Mouse (Mus musculus) midbrain, postnatal 0 days (tissue): ENCODE measurements at regions not wholly inside any gene's neighbourhood (a gene's known extent, or its start where the extent isn't known, plus 50 kb on each side); places are given as distances from the start of the nearest gene placed in this dataset.

Source experiments
- ATAC-seq: fragments of 200-750 bp; cut with Nextera tagmentation; 2 replicates; pipeline ENCODE4 v1.8.0; 2017; ENCODE audit warnings: moderate number of reproducible peaks, mild to moderate bottlenecking, moderate TSS enrichment, moderate library complexity; ENCODE audit not compliant: low FRiP score
- DNase-seq: peaks from one replicate; pipeline ENCODE4 v3.0.0-alpha.2; 2015; ENCODE audit warnings: low spot score
- H3K27ac ChIP-seq: fragments of 300-500 bp; sonication (generic); 2 replicates; pipeline ENCODE4 v1.5.1; 2014; ENCODE audit warnings: low read depth, mild to moderate bottlenecking, low read length, mixed read lengths
- H3K27me3 ChIP-seq: fragments of 300-500 bp; sonication (generic); 2 replicates; pipeline ENCODE4 v1.6.1; 2014; ENCODE audit warnings: low read length, control low read depth, mixed read lengths; ENCODE audit not compliant: insufficient read depth
- H3K36me3 ChIP-seq: fragments of 300-500 bp; sonication (generic); 2 replicates; pipeline ENCODE4 v1.6.1; 2014; ENCODE audit warnings: low read length, control low read depth, mixed read lengths; ENCODE audit not compliant: insufficient read depth
- H3K4me1 ChIP-seq: fragments of 300-500 bp; sonication (generic); 2 replicates; pipeline ENCODE4 v1.6.1; 2014; ENCODE audit warnings: mild to moderate bottlenecking, control low read depth, antibody characterized with exemption, low read length, mixed read lengths; ENCODE audit not compliant: insufficient read depth
- H3K4me2 ChIP-seq: fragments of 300-500 bp; sonication (generic); 2 replicates; pipeline ENCODE4 v1.6.1; 2014; ENCODE audit warnings: low read depth, mild to moderate bottlenecking, low read length, mixed read lengths; ENCODE audit not compliant: poor library complexity, severe bottlenecking
- H3K4me3 ChIP-seq: fragments of 300-500 bp; sonication (generic); 2 replicates; pipeline ENCODE4 v1.5.1; 2014; ENCODE audit warnings: low read depth, mild to moderate bottlenecking, low read length, moderate library complexity
- H3K9ac ChIP-seq: fragments of 300-500 bp; sonication (generic); replicated peaks from 2 replicates; pipeline ENCODE4 v1.6.1; 2014; ENCODE audit warnings: mild to moderate bottlenecking, low read length, moderate library complexity, mixed read lengths; ENCODE audit not compliant: poor library complexity, severe bottlenecking
- H3K9me3 ChIP-seq: fragments of 300-500 bp; sonication (generic); 2 replicates; pipeline ENCODE4 v1.6.1; 2016; ENCODE audit warnings: low read length, control low read depth
- CTCF ChIP-seq: IDR thresholded peaks from 2 replicates; pipeline ENCODE4 v1.5.1; 2016; ENCODE audit warnings: antibody characterized with exemption, mild to moderate bottlenecking
- WGBS: fragments of 180-500 bp; shearing (Covaris S2); extraction: QIAGEN DNeasy Blood & Tissue Kit; methylation state at CpG from one replicate; pipeline ENCODE4 v1.1.7; 2014; 5-methylcytosine and 5-hydroxymethylcytosine counted together

GRCm38 (mm10) chr6:147385606-147386005 is 90.0 kb upstream of the Ccdc91 start:
- Histone ChIP-seq H3K9me3 (no peaks in the 10 kb centered on the region), H3K27me3 (no peaks in the 10 kb centered on the region), H3K4me3 (no peak overlapping the region), H3K36me3 (no peaks in the 10 kb centered on the region), H3K4me1 (no peaks in the 10 kb centered on the region), H3K4me2 (no peak overlapping the region), H3K27ac (no peak overlapping the region), H3K9ac (no peak overlapping the region)
- no peak for ATAC-seq
- no peak for TF ChIP-seq CTCF
- DNase-seq = no peak
- WGBS = 89% methylated on average over 1 of the region's 1 CpGs

GRCm38 (mm10) chr6:147380519-147380918 is 95.1 kb upstream of the Ccdc91 start:
- no peaks in the 10 kb centered on the region for H3K4me1 ChIP-seq
- H3K9me3 ChIP-seq = no peaks in the 10 kb centered on the region
- no peak for DNase-seq
- no peak for TF ChIP-seq CTCF
- no peak overlapping the region for H3K27ac ChIP-seq
- H3K36me3 ChIP-seq = no peaks in the 10 kb centered on the region
- H3K9ac ChIP-seq = no peak overlapping the region
- 80% methylated on average over 8 of the region's 8 CpGs for WGBS
- H3K4me2 ChIP-seq = no peak overlapping the region
- H3K27me3 ChIP-seq = no peaks in the 10 kb centered on the region
- ATAC-seq = no peak
- no peak overlapping the region for H3K4me3 ChIP-seq

GRCm38 (mm10) chr6:147377679-147378078 is 97.9 kb upstream of the Ccdc91 start:
- 92% methylated on average over 3 of the region's 3 CpGs for WGBS

GRCm38 (mm10) chr6:147371737-147372136 is 103.9 kb upstream of the Ccdc91 start:
- H3K36me3 ChIP-seq = no peaks in the 10 kb centered on the region
- TF ChIP-seq CTCF = no peak
- 59% methylated on average over 4 of the region's 4 CpGs for WGBS
- H3K4me1 ChIP-seq = no peaks in the 10 kb centered on the region
- no peak overlapping the region for H3K4me3 ChIP-seq
- H3K9ac ChIP-seq = no peak overlapping the region
- H3K9me3 ChIP-seq = no peaks in the 10 kb centered on the region
- no peaks in the 10 kb centered on the region for H3K27me3 ChIP-seq
- no peak for ATAC-seq
- no peak overlapping the region for H3K27ac ChIP-seq
- no peak for DNase-seq
- H3K4me2 ChIP-seq = no peak overlapping the region

More at GRCm38 (mm10) chr6:147377679-147378078, 97.9 kb upstream of the Ccdc91 start:
- no peaks in the 10 kb centered on the region for H3K9me3 ChIP-seq
- H3K9ac ChIP-seq = no peak overlapping the region
- H3K4me1 ChIP-seq = no peaks in the 10 kb centered on the region
- no peak for DNase-seq
- ATAC-seq = no peak
- H3K27ac ChIP-seq = no peak overlapping the region
- no peaks in the 10 kb centered on the region for H3K36me3 ChIP-seq
- TF ChIP-seq CTCF = no peak
- H3K4me3 ChIP-seq = no peak overlapping the region
- no peak overlapping the region for H3K4me2 ChIP-seq
- H3K27me3 ChIP-seq = no peaks in the 10 kb centered on the region

- Histone ChIP-seq H3K36me3 (no peaks in the 10 kb centered on the region), H3K9me3 (no peaks in the 10 kb centered on the region), H3K4me1 (no peaks in the 10 kb centered on the region), H3K4me2 (no peak overlapping the region), H3K27me3 (no peaks in the 10 kb centered on the region), H3K9ac (no peak overlapping the region), H3K27ac (no peak overlapping the region), H3K4me3 (no peak overlapping the region)
- ATAC-seq = no peak
- 79% methylated on average over 3 of the region's 3 CpGs for WGBS
- DNase-seq = no peak
- no peak for TF ChIP-seq CTCF
Measured at GRCm38 (mm10) chr6:147371336-147371735, 104.3 kb upstream of the Ccdc91 start.

- no peaks in the 10 kb centered on the region for H3K27me3 ChIP-seq
- WGBS = 90% methylated on average over 6 of the region's 6 CpGs
- TF ChIP-seq CTCF = no peak
- H3K9me3 ChIP-seq = no peaks in the 10 kb centered on the region
- H3K4me1 ChIP-seq = no peaks in the 10 kb centered on the region
- H3K36me3 ChIP-seq = no peaks in the 10 kb centered on the region
- no peak overlapping the region for H3K27ac ChIP-seq
- H3K9ac ChIP-seq = no peak overlapping the region
- no peak for DNase-seq
- ATAC-seq = no peak
- H3K4me3 ChIP-seq = no peak overlapping the region
- H3K4me2 ChIP-seq = no peak overlapping the region
Measured at GRCm38 (mm10) chr6:147362842-147363241, 98.9 kb upstream of the Pthlh start.
